Mouse (Mus musculus) MEL (cell line): ENCODE measurements at regions not wholly inside any gene's neighbourhood (a gene's known extent, or its start where the extent isn't known, plus 50 kb on each side); places are given as distances from the start of the nearest gene placed in this dataset.

ENCODE experiments used
- CTCF ChIP-seq, 3 experiments: IDR thresholded peaks in 2 of 3; conservative IDR thresholded peaks in 1 of 3; 2 replicates each; pipeline ENCODE4 v1.5.1; 2011 to 2012; ENCODE audit warnings: low read length in 3 of 3, low read depth in 2 of 3, mild to moderate bottlenecking in 2 of 3, improper control_type of control experiment in 1 of 3, inconsistent platforms in 1 of 3, mixed read lengths in 1 of 3, moderate library complexity in 1 of 3; ENCODE audit not compliant: control insufficient read depth in 1 of 3, insufficient read depth in 1 of 3, poor library complexity in 1 of 3, severe bottlenecking in 1 of 3
- E2F4 ChIP-seq: IDR thresholded peaks from 2 replicates; pipeline ENCODE4 v1.6.1; 2011; ENCODE audit warnings: low read depth, low read length, improper control_type of control experiment, borderline replicate concordance
- ELF1 ChIP-seq: IDR thresholded peaks from 2 replicates; pipeline ENCODE4 v1.6.1; 2014; ENCODE audit warnings: low read depth, mild to moderate bottlenecking, inconsistent platforms, low read length, improper control_type of control experiment, moderate library complexity
- GATA1 ChIP-seq: IDR thresholded peaks from 2 replicates; pipeline ENCODE4 v1.6.1; 2011; ENCODE audit warnings: low read depth, low read length, improper control_type of control experiment
- MAX ChIP-seq: IDR thresholded peaks from 2 replicates; pipeline ENCODE4 v1.6.1; 2011; ENCODE audit warnings: low read length, improper control_type of control experiment
- MYB ChIP-seq: IDR thresholded peaks from 2 replicates; pipeline ENCODE4 v1.6.1; 2011; ENCODE audit warnings: mild to moderate bottlenecking, low read depth, low read length, improper control_type of control experiment
- POLR2A ChIP-seq, 2 experiments: IDR thresholded peaks; 2 replicates each; pipeline ENCODE4 v1.6.1; 2011 to 2012; ENCODE audit warnings: low read length in 2 of 2, mild to moderate bottlenecking in 2 of 2, control low read depth in 1 of 2, improper control_type of control experiment in 1 of 2, low read depth in 1 of 2, moderate library complexity in 1 of 2; ENCODE audit not compliant: control insufficient read depth in 1 of 2, insufficient read depth in 1 of 2, poor library complexity in 1 of 2
- RCOR1 ChIP-seq: IDR thresholded peaks from 2 replicates; pipeline ENCODE4 v1.6.1; 2012; ENCODE audit warnings: low read depth, mild to moderate bottlenecking, inconsistent platforms, low read length, improper control_type of control experiment
- UBTF ChIP-seq: IDR thresholded peaks from 2 replicates; pipeline ENCODE4 v1.6.1; 2012; ENCODE audit warnings: low read depth, mild to moderate bottlenecking, inconsistent platforms, low read length, improper control_type of control experiment, moderate library complexity, borderline replicate concordance; ENCODE audit not compliant: insufficient read depth
- ZMIZ1 ChIP-seq: IDR thresholded peaks from 2 replicates; pipeline ENCODE4 v1.6.1; 2012; ENCODE audit warnings: low read depth, mild to moderate bottlenecking, inconsistent platforms, low read length, improper control_type of control experiment, moderate library complexity

- TF ChIP-seq CTCF (IDR thresholded peaks at IDR 0.05 in 2 of 3, conservative IDR thresholded peaks at IDR 0.05 in 1 of 3; ENCODE audit: control insufficient read depth in 1 of 3, insufficient read depth in 1 of 3, low read depth in 2 of 3, low read length in 3 of 3, poor library complexity in 1 of 3, severe bottlenecking in 1 of 3): no peak
- TF ChIP-seq MAX: no peak
- TF ChIP-seq MYB: no peak
- no peak for TF ChIP-seq E2F4
- no peak for TF ChIP-seq POLR2A (IDR thresholded peaks at IDR 0.05; ENCODE audit: control insufficient read depth in 1 of 2, insufficient read depth in 1 of 2, low read depth in 1 of 2, low read length in 2 of 2, poor library complexity in 1 of 2)
- no peak for TF ChIP-seq ELF1
- TF ChIP-seq ZMIZ1: no peak
- no peak for TF ChIP-seq GATA1
- TF ChIP-seq UBTF: no peak
- no peak for TF ChIP-seq RCOR1
Measured at GRCm38 (mm10) chr3:157699961-157700360, 133.3 kb downstream of the Ptger3 start.
